Mouse (Mus musculus) ES-E14 (cell line): ENCODE results near the gene Pigr.

Source experiments
- CHD2 ChIP-seq: IDR thresholded peaks from 2 replicates; pipeline ENCODE4 v1.6.1; 2014; ENCODE audit warnings: mild to moderate bottlenecking, low read depth, low read length, inconsistent platforms
- HCFC1 ChIP-seq: IDR thresholded peaks from 2 replicates; pipeline ENCODE4 v1.6.1; 2012; ENCODE audit warnings: low read length, inconsistent platforms, borderline replicate concordance; ENCODE audit not compliant: insufficient read depth
- ZC3H11A ChIP-seq: IDR thresholded peaks from 2 replicates; pipeline ENCODE4 v1.6.1; 2012; ENCODE audit warnings: low read depth, mild to moderate bottlenecking, inconsistent platforms, low read length, borderline replicate concordance
- ZNF384 ChIP-seq: IDR thresholded peaks from 2 replicates; pipeline ENCODE4 v1.6.1; 2012; ENCODE audit warnings: low read depth, low read length, inconsistent platforms

DNA sequence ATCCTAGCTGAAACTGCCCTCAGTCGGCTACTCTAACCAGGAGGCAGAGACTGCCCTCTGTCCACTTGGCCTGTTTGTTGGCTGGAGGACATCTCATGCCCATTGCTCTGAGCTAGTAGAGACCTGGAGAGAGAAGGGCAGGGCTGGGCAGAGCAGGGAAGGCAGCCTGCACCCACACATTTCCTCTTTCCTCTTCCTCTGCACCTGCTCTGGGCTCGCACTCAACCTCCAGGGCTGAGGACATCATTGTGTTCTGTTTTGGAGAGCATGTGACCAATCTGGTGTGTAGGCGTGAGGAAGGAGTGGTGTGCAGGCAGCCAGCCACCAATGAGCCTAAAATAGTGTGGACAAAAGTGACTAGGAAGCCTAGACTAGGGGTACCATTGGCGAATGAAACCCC, 37.8 kb downstream of the Pigr start:
- TF ChIP-seq ZC3H11A = no peak
- TF ChIP-seq ZNF384 = no peak
- TF ChIP-seq HCFC1 = no peak
- no peak for TF ChIP-seq CHD2
